Mouse (Mus musculus) hindbrain, embryonic 14.5 days (tissue): Measurements from ENCODE around the gene Mbd3. TPM values are rescaled to one million over a fixed set of nuclear protein-coding genes. Genes with fewer than 3 reads are reported as not detected.

ENCODE experiments used
- ATAC-seq: fragments of 200-750 bp; cut with Nextera tagmentation; 2 replicates; pipeline ENCODE4 v1.8.0; 2017; ENCODE audit warnings: moderate number of reproducible peaks, mild to moderate bottlenecking, moderate TSS enrichment, moderate library complexity; ENCODE audit not compliant: low FRiP score
- DNase-seq: peaks from one replicate; pipeline ENCODE4 v3.0.0-alpha.2; 2015; ENCODE audit warnings: low spot score
- H3K27ac ChIP-seq: fragments of 300-500 bp; sonication (generic); 2 replicates; pipeline ENCODE4 v1.5.1; 2014; ENCODE audit warnings: mild to moderate bottlenecking, moderate library complexity
- H3K27me3 ChIP-seq: fragments of 300-500 bp; sonication (generic); 2 replicates; pipeline ENCODE4 v1.6.1; 2014; ENCODE audit warnings: mild to moderate bottlenecking, low read length, mixed read lengths; ENCODE audit not compliant: control insufficient read depth, insufficient read depth
- H3K36me3 ChIP-seq: fragments of 300-500 bp; sonication (generic); replicated peaks from 2 replicates; pipeline ENCODE4 v1.6.1; 2014; ENCODE audit not compliant: control insufficient read depth, insufficient read depth
- H3K4me1 ChIP-seq: fragments of 300-500 bp; sonication (generic); replicated peaks from 2 replicates; pipeline ENCODE4 v1.6.1; 2014; ENCODE audit warnings: antibody characterized with exemption, low read length, mixed read lengths; ENCODE audit not compliant: control insufficient read depth, insufficient read depth
- H3K4me2 ChIP-seq: fragments of 300-500 bp; sonication (generic); replicated peaks from 2 replicates; pipeline ENCODE4 v1.6.1; 2014; ENCODE audit warnings: mild to moderate bottlenecking, moderate library complexity
- H3K4me3 ChIP-seq: fragments of 300-500 bp; sonication (generic); replicated peaks from 2 replicates; pipeline ENCODE4 v1.5.1; 2014; ENCODE audit warnings: mild to moderate bottlenecking, low read length
- H3K9ac ChIP-seq: fragments of 300-500 bp; sonication (generic); 2 replicates; pipeline ENCODE4 v1.6.1; 2014
- H3K9me3 ChIP-seq: fragments of 300-500 bp; sonication (generic); 2 replicates; pipeline ENCODE4 v1.6.1; 2016; ENCODE audit warnings: low read length; ENCODE audit not compliant: control insufficient read depth
- WGBS: fragments of 180-500 bp; shearing (Covaris S2); extraction: QIAGEN DNeasy Blood & Tissue Kit; methylation state at CpG from one replicate; pipeline ENCODE4 v1.1.7; 2014; 5-methylcytosine and 5-hydroxymethylcytosine counted together
- polyA plus RNA-seq: library from polyadenylated mRNA; unstranded; fragments of >200 nt; fragmentation: Nextera tagmentation; extraction: Ambion mirVana; gene quantifications from 2 replicates; pipeline ENCODE4 v1.2.1, GENCODE M21; 2014

Mbd3 gene
- polyA plus RNA-seq, 1 experiment from 2014 or later, result 152 TPM

GRCm38 (mm10) chr10:80389185-80389708 is 10.1 kb downstream of the Mbd3 start:
- 86% methylated on average over 4 of the region's 4 CpGs for WGBS
- ATAC-seq, result no peak
- Histone ChIP-seq H3K9me3 (no peaks in the 10 kb centered on the region), H3K27ac (no peak overlapping the region), H3K4me3 (no peak overlapping the region), H3K4me2 (no peak overlapping the region), H3K4me1 (peaks cover 15% of the 10 kb centered on the region), H3K36me3 (peaks cover 47% of the 10 kb centered on the region), H3K27me3 (no peaks in the 10 kb centered on the region), H3K9ac (no peak overlapping the region)
- no peak for DNase-seq

GRCm38 (mm10) chr10:80388731-80389130 is 10.6 kb downstream of the Mbd3 start:
- no peak overlapping the region for H3K4me2 ChIP-seq
- H3K4me3 ChIP-seq, result no peak overlapping the region
- peaks cover 20% of the 10 kb centered on the region for H3K4me1 ChIP-seq
- H3K9me3 ChIP-seq, result no peaks in the 10 kb centered on the region
- H3K27me3 ChIP-seq, result no peaks in the 10 kb centered on the region
- H3K36me3 ChIP-seq, result peaks cover 47% of the 10 kb centered on the region
- WGBS, result 33% methylated on average over 2 of the region's 2 CpGs
- no peak overlapping the region for H3K27ac ChIP-seq
- no peak for ATAC-seq
- DNase-seq, result no peak
- no peak overlapping the region for H3K9ac ChIP-seq

GRCm38 (mm10) chr10:80387522-80387959 is 11.8 kb downstream of the Mbd3 start, which contains the start of gene Mex3d:
Mex3d (minus strand) TSS chr10:80387659.
- ATAC-seq, result peak; percentile 21
- peak; percentile 93 for DNase-seq
- Histone ChIP-seq H3K36me3 (peaks cover 47% of the 10 kb centered on the region), H3K9ac (peak within 1 kb of the TSS; percentile 99), H3K4me1 (peaks cover 31% of the 10 kb centered on the region), H3K9me3 (no peaks in the 10 kb centered on the region), H3K27ac (peak within 1 kb of the TSS; percentile 98), H3K4me3 (peak within 1 kb of the TSS; percentile 98), H3K4me2 (peak within 1 kb of the TSS; percentile 96), H3K27me3 (no peaks in the 10 kb centered on the region)
- WGBS, result under 1% methylated on average over 35 of the region's 61 CpGs

GRCm38 (mm10) chr10:80386735-80387471 is 12.4 kb downstream of the Mbd3 start:
- Histone ChIP-seq H3K9me3 (no peaks in the 10 kb centered on the region), H3K4me3 (peak overlapping the region; percentile 98), H3K4me1 (peaks cover 31% of the 10 kb centered on the region), H3K36me3 (peaks cover 47% of the 10 kb centered on the region), H3K27me3 (no peaks in the 10 kb centered on the region), H3K27ac (peak overlapping the region; percentile 98), H3K9ac (peak overlapping the region; percentile 99), H3K4me2 (peak overlapping the region; percentile 96)
- WGBS, result under 1% methylated on average over 78 of the region's 94 CpGs
- DNase-seq, result no peak
- ATAC-seq, result no peak

- peaks cover 47% of the 10 kb centered on the region for H3K36me3 ChIP-seq
- no peaks in the 10 kb centered on the region for H3K27me3 ChIP-seq
- H3K4me2 ChIP-seq, result peak overlapping the region; percentile 96
- H3K9me3 ChIP-seq, result no peaks in the 10 kb centered on the region
- WGBS, result under 1% methylated on average over 34 of the region's 34 CpGs
- H3K4me3 ChIP-seq, result peak overlapping the region; percentile 98
- peaks cover 31% of the 10 kb centered on the region for H3K4me1 ChIP-seq
- ATAC-seq, result peak; percentile 69
- DNase-seq, result peak; percentile 73
- peak overlapping the region; percentile 99 for H3K9ac ChIP-seq
- peak overlapping the region; percentile 98 for H3K27ac ChIP-seq
These were observed 13.3 kb downstream of the Mbd3 start for GRCm38 (mm10) chr10:80385811-80386734.

GRCm38 (mm10) chr10:80385310-80385709 is 14.0 kb downstream of the Mbd3 start:
- H3K27ac ChIP-seq, result peak overlapping the region; percentile 98
- peak; percentile 36 for DNase-seq
- peak overlapping the region; percentile 99 for H3K9ac ChIP-seq
- peaks cover 46% of the 10 kb centered on the region for H3K36me3 ChIP-seq
- H3K9me3 ChIP-seq, result no peaks in the 10 kb centered on the region
- 4% methylated on average over 7 of the region's 7 CpGs for WGBS
- peak overlapping the region; percentile 96 for H3K4me2 ChIP-seq
- no peaks in the 10 kb centered on the region for H3K27me3 ChIP-seq
- ATAC-seq, result no peak
- H3K4me1 ChIP-seq, result peaks cover 31% of the 10 kb centered on the region
- H3K4me3 ChIP-seq, result peak overlapping the region; percentile 98

- Histone ChIP-seq H3K4me3 (peak overlapping the region; percentile 98), H3K9ac (peak overlapping the region; percentile 99), H3K27me3 (no peaks in the 10 kb centered on the region), H3K36me3 (peaks cover 52% of the 10 kb centered on the region), H3K4me1 (peaks cover 31% of the 10 kb centered on the region), H3K9me3 (no peaks in the 10 kb centered on the region), H3K27ac (peak overlapping the region; percentile 98), H3K4me2 (peak overlapping the region; percentile 96)
- 47% methylated on average over 7 of the region's 7 CpGs for WGBS
- no peak for DNase-seq
- no peak for ATAC-seq
These were observed 14.6 kb downstream of the Mbd3 start for GRCm38 (mm10) chr10:80384709-80385108.

- Histone ChIP-seq H3K27me3 (no peaks in the 10 kb centered on the region), H3K9me3 (no peaks in the 10 kb centered on the region), H3K4me1 (peaks cover 31% of the 10 kb centered on the region), H3K9ac (peak overlapping the region; percentile 99), H3K36me3 (peaks cover 56% of the 10 kb centered on the region), H3K27ac (peak overlapping the region; percentile 44; the same call in 1 of the 2 replicates), H3K4me2 (peak overlapping the region; percentile 96), H3K4me3 (peak overlapping the region; percentile 98)
- no peak for ATAC-seq
- no peak for DNase-seq
- WGBS, result 81% methylated on average over 4 of the region's 4 CpGs
These were observed 15.2 kb downstream of the Mbd3 start for GRCm38 (mm10) chr10:80384115-80384639.
